Mouse (Mus musculus): ENCODE results near the gene Tmtc1. TPM values are rescaled to one million over a fixed set of nuclear protein-coding genes. Genes with fewer than 3 reads are reported as not detected.
A peak's percentile ranks its signal among the peaks of the same experiment; 100 is the strongest.

Gene Tmtc1
- polyA plus RNA-seq, 1 experiment from 2014 or later, result 3.8 TPM

DNA sequence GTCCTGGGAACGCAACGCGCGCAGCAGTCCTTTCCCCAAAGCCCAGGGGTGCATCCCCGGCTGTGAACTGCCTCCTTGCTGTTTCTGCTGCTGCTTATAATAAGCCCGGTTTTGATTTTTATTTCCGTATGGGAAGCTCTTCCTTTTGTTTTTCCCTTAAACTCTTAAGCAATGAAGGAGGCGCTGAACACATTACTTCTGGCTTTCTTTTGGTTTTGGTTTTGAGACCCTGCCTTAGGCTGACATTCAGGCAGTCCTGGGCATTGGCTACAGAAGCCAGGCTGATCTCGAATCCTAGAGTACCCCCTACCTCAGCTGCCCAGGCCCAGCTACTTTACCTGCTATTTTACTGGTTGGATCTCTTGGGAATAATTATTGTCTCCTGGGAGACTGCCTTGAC is 607 bp upstream of the Tmtc1 start:
- Histone ChIP-seq H3K27me3 (ENCODE audit: control insufficient read depth, insufficient read depth, low read length) (peaks cover 11% of the 10 kb centered on the region), H3K4me2 (ENCODE audit: low read length) (peak overlapping the region; percentile 94), H3K9ac (ENCODE audit: low read length) (peak overlapping the region; percentile 79), H3K9me3 (ENCODE audit: control insufficient read depth, low read length) (no peaks in the 10 kb centered on the region), H3K4me3 (ENCODE audit: control insufficient read depth in 1 of 2, insufficient read depth in 1 of 2, low read depth in 1 of 2, low read length in 2 of 2) (peak overlapping the region; percentile 57 to 73), H3K4me1 (ENCODE audit: control insufficient read depth in 2 of 2, insufficient read depth in 2 of 2, low read length in 2 of 2) (peaks cover 0 to 11% of the 10 kb centered on the region in 2 experiments; a peak in 2 of 4 replicates), H3K27ac (replicated peaks in 1 of 2; ENCODE audit: control insufficient read depth in 1 of 2, insufficient read depth in 1 of 2, low read depth in 2 of 2, low read length in 2 of 2) (no peak overlapping the region), H3K36me3 (ENCODE audit: control insufficient read depth, insufficient read depth, low read length) (no peaks in the 10 kb centered on the region)
- no peak for ATAC-seq (ENCODE audit: insufficient number of reproducible peaks, insufficient read depth, low FRiP score, low read depth)
- WGBS, result 5% methylated on average over 9 of the region's 9 CpGs

DNA sequence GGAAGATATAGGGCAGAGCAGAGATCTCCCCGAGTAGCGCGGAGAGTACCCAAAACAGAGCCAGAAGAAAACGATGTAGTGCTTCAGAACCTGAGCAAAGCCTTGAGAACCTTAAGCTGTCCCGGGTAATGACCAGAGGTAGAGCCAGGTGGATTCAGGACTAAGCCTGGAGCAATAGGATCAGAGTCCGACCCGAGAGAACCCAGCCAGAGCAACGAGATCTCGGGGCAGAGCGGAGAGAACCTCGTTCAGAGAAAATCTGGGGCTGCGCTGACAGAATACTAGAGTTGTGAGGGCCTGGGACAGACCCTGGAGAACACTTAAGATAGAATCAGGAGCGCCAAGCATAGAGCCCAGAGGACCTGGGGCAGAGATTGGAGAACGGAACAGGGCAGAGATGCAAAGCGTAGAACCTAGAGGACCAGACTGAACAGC is 881 bp downstream of the Tmtc1 start:
- Histone ChIP-seq H3K36me3 (ENCODE audit: control insufficient read depth, insufficient read depth, low read length) (no peaks in the 10 kb centered on the region), H3K27me3 (ENCODE audit: control insufficient read depth, insufficient read depth, low read length) (peaks cover 11% of the 10 kb centered on the region), H3K4me1 (ENCODE audit: control insufficient read depth in 2 of 2, insufficient read depth in 2 of 2, low read length in 2 of 2) (peaks cover 4 to 23% of the 10 kb centered on the region in 2 experiments), H3K9ac (ENCODE audit: low read length) (peak overlapping the region; percentile 79), H3K9me3 (ENCODE audit: control insufficient read depth, low read length) (no peaks in the 10 kb centered on the region), H3K4me3 (ENCODE audit: control insufficient read depth in 1 of 2, insufficient read depth in 1 of 2, low read depth in 1 of 2, low read length in 2 of 2) (peak overlapping the region; percentile 57 to 73), H3K4me2 (ENCODE audit: low read length) (peak overlapping the region; percentile 94), H3K27ac (replicated peaks in 1 of 2; ENCODE audit: control insufficient read depth in 1 of 2, insufficient read depth in 1 of 2, low read depth in 2 of 2, low read length in 2 of 2) (no peak overlapping the region)
- no peak for ATAC-seq (ENCODE audit: insufficient number of reproducible peaks, insufficient read depth, low FRiP score, low read depth)
- WGBS, result 3% methylated on average over 15 of the region's 15 CpGs

DNA sequence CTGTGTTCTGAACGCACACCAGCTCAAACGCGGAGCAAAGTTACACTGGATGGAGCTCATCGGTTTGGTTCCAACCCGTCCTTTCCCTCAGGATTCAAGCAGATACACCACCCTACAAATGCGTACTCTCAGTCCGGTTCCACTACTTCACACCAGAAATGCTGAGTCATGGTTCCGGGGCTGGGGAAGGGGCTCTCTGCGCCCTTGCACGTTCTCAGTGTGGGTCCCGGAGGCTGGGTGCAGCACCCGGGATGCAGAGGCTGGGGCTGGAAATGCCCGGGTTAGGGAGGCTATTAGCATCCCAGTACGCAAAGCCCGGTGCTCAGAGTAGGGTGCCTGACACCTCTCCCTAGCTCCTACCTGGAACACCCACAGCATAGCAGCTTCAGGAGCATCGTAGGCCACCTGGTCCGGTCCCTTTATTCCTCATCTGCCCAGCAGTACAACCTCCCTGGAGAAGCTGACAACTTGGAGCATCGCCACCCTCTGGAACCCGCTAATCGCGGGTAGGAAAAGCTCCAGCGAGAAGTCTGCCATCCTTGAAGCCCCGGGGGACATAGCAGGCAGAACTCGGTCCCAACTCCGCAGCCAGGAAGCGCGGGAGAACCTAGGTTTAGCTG is 1.4 kb downstream of the Tmtc1 start:
- Histone ChIP-seq H3K4me2 (ENCODE audit: low read length) (peak overlapping the region; percentile 94), H3K36me3 (ENCODE audit: control insufficient read depth, insufficient read depth, low read length) (no peaks in the 10 kb centered on the region), H3K27me3 (ENCODE audit: control insufficient read depth, insufficient read depth, low read length) (peaks cover 11% of the 10 kb centered on the region), H3K27ac (replicated peaks in 1 of 2; ENCODE audit: control insufficient read depth in 1 of 2, insufficient read depth in 1 of 2, low read depth in 2 of 2, low read length in 2 of 2) (no peak overlapping the region), H3K4me1 (ENCODE audit: control insufficient read depth in 2 of 2, insufficient read depth in 2 of 2, low read length in 2 of 2) (peaks cover 5 to 23% of the 10 kb centered on the region in 2 experiments), H3K4me3 (ENCODE audit: control insufficient read depth in 1 of 2, insufficient read depth in 1 of 2, low read depth in 1 of 2, low read length in 2 of 2) (peak overlapping the region; percentile 57 to 73), H3K9ac (ENCODE audit: low read length) (peak overlapping the region; percentile 79), H3K9me3 (ENCODE audit: control insufficient read depth, low read length) (no peaks in the 10 kb centered on the region)
- under 1% methylated on average over 27 of the region's 27 CpGs for WGBS
- ATAC-seq (ENCODE audit: insufficient number of reproducible peaks, insufficient read depth, low FRiP score, low read depth), result no peak

DNA sequence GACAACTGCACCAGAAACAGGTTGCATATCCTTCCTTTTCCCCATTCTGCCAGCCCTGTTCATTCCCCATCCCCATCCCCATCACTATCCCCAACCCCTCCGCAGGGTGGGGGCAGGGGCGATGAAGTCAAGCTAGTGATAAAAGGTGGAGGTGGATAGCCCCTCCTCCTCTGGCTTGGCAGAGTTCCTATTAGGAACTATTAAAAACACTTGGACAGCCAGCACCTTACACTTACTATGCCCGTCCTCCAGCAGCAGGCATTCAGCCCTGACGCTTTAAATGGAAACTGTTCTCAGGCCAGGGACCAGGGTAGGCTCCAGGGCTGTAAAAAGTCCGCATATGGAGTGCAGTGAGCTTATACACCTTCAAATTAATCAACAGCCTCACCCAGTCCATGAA is 2.3 kb downstream of the Tmtc1 start:
- H3K4me2 ChIP-seq (ENCODE audit: low read length), result peak overlapping the region; percentile 94
- H3K27ac ChIP-seq (replicated peaks in 1 of 2; ENCODE audit: control insufficient read depth in 1 of 2, insufficient read depth in 1 of 2, low read depth in 2 of 2, low read length in 2 of 2), result no peak overlapping the region; a peak in 1 of 4 replicates
- H3K27me3 ChIP-seq (ENCODE audit: control insufficient read depth, insufficient read depth, low read length), result peaks cover 11% of the 10 kb centered on the region
- H3K9ac ChIP-seq (ENCODE audit: low read length), result peak overlapping the region; percentile 79
- H3K4me3 ChIP-seq (ENCODE audit: control insufficient read depth in 1 of 2, insufficient read depth in 1 of 2, low read depth in 1 of 2, low read length in 2 of 2), result peak overlapping the region in 1 of 2 experiments; percentile 73; a peak in 2 of 4 replicates
- WGBS, result 18% methylated on average over 5 of the region's 5 CpGs
- ATAC-seq (ENCODE audit: insufficient number of reproducible peaks, insufficient read depth, low FRiP score, low read depth), result peak; percentile 25; the same call in 1 of the 2 replicates
- no peaks in the 10 kb centered on the region for H3K36me3 ChIP-seq (ENCODE audit: control insufficient read depth, insufficient read depth, low read length)
- no peaks in the 10 kb centered on the region for H3K9me3 ChIP-seq (ENCODE audit: control insufficient read depth, low read length)
- peaks cover 9 to 28% of the 10 kb centered on the region in 2 experiments for H3K4me1 ChIP-seq (ENCODE audit: control insufficient read depth in 2 of 2, insufficient read depth in 2 of 2, low read length in 2 of 2)

DNA sequence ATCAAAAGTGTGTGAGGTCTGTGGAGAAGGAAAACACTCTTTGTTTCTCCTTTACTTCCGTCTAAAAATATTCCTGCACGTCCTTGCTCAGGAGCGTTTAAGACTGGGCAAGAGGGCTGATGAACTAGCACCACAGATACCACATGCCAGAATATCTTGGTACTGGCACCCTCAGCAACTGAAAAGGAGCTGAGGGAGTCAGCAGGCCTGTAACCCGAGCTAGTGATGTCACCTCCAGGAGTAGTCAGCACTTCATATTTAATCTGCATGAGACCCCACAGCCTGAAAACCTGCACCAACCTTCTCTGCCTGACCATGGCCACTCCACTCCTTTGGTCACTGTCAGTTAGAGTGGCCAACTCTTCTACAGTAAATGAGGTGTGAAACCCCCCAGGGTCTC is 5.1 kb downstream of the Tmtc1 start:
- ATAC-seq (ENCODE audit: insufficient number of reproducible peaks, insufficient read depth, low FRiP score, low read depth), result no peak
- 27% methylated on average over 4 of the region's 4 CpGs for WGBS
- Histone ChIP-seq H3K4me2 (ENCODE audit: low read length) (0 out of 2 replicates have a peak overlapping the region, but pooled peaks have one; percentile 2), H3K27me3 (ENCODE audit: control insufficient read depth, insufficient read depth, low read length) (no peaks in the 10 kb centered on the region; the same call in 1 of the 2 replicates), H3K27ac (replicated peaks in 1 of 2; ENCODE audit: control insufficient read depth in 1 of 2, insufficient read depth in 1 of 2, low read depth in 2 of 2, low read length in 2 of 2) (peak overlapping the region in 1 of 2 experiments; percentile 65; a peak in 2 of 4 replicates), H3K4me1 (ENCODE audit: control insufficient read depth in 2 of 2, insufficient read depth in 2 of 2, low read length in 2 of 2) (peaks cover 9 to 28% of the 10 kb centered on the region in 2 experiments), H3K9me3 (ENCODE audit: control insufficient read depth, low read length) (peaks cover 3% of the 10 kb centered on the region; the same call in 1 of the 2 replicates), H3K4me3 (ENCODE audit: control insufficient read depth in 1 of 2, insufficient read depth in 1 of 2, low read depth in 1 of 2, low read length in 2 of 2) (no peak overlapping the region), H3K9ac (ENCODE audit: low read length) (peak overlapping the region; percentile 30; the same call in 1 of the 2 replicates), H3K36me3 (ENCODE audit: control insufficient read depth, insufficient read depth, low read length) (no peaks in the 10 kb centered on the region)

DNA sequence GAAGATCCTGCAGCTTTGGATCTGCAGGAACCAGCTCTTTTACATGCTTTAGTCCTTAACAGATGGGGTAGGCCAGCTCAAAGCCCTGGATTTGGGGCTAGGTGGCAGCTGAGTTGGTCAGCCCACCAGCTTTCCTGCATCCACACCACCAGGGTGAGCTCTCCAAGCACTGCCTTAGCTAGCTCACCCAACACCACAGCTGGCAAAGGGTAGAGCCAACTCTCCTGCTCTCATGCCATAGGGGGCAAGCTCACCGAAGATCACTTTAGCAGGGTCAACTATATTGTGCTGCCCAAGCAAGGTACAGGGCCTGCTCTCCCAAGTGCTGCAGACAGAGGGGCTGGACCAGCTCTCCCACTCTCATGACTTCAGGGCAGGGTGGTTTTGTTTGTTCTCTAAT is 6.6 kb downstream of the Tmtc1 start:
- Histone ChIP-seq H3K27ac (replicated peaks in 1 of 2; ENCODE audit: control insufficient read depth in 1 of 2, insufficient read depth in 1 of 2, low read depth in 2 of 2, low read length in 2 of 2) (no peak overlapping the region), H3K4me3 (ENCODE audit: control insufficient read depth in 1 of 2, insufficient read depth in 1 of 2, low read depth in 1 of 2, low read length in 2 of 2) (no peak overlapping the region), H3K36me3 (ENCODE audit: control insufficient read depth, insufficient read depth, low read length) (no peaks in the 10 kb centered on the region), H3K9ac (ENCODE audit: low read length) (no peak overlapping the region), H3K4me2 (ENCODE audit: low read length) (no peak overlapping the region), H3K9me3 (ENCODE audit: control insufficient read depth, low read length) (peaks cover 3% of the 10 kb centered on the region; the same call in 1 of the 2 replicates), H3K4me1 (ENCODE audit: control insufficient read depth in 2 of 2, insufficient read depth in 2 of 2, low read length in 2 of 2) (peaks cover 9 to 26% of the 10 kb centered on the region in 2 experiments), H3K27me3 (ENCODE audit: control insufficient read depth, insufficient read depth, low read length) (no peaks in the 10 kb centered on the region)
- 94% methylated on average over 1 of the region's 1 CpGs for WGBS
- ATAC-seq (ENCODE audit: insufficient number of reproducible peaks, insufficient read depth, low FRiP score, low read depth), result no peak

DNA sequence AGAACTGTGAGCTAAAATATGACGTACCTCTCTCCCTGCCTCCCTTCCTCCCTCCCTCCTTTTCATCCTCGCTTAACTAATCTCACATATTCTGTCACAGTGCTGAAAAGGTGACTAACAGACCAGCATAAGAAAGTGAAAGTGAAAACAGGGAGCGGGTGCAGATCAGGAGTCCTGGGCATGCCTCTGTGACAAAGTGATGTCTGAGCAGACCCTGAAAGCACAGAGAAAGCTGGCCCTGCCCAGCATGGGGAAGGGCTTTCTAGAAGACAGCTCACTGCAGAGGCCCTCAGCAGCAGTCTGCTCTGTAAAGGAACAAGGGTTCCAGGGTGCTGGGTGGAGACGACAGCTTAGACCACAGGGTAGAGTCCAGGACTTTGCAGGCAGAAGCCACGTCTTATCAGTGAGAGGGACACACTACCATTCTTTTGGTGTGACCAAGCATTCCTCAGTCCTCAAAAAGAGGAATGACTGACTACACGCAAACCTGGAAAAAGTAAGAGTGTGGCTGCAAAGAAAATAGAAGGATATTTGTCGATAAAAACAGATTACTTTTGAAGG is 7.7 kb downstream of the Tmtc1 start:
- ATAC-seq (ENCODE audit: insufficient number of reproducible peaks, insufficient read depth, low FRiP score, low read depth), result no peak; the same call in 1 of the 2 replicates
- H3K36me3 ChIP-seq (ENCODE audit: control insufficient read depth, insufficient read depth, low read length), result no peaks in the 10 kb centered on the region
- WGBS, result 64% methylated on average over 7 of the region's 7 CpGs
- H3K9ac ChIP-seq (ENCODE audit: low read length), result no peak overlapping the region
- no peaks in the 10 kb centered on the region for H3K27me3 ChIP-seq (ENCODE audit: control insufficient read depth, insufficient read depth, low read length)
- H3K27ac ChIP-seq (replicated peaks in 1 of 2; ENCODE audit: control insufficient read depth in 1 of 2, insufficient read depth in 1 of 2, low read depth in 2 of 2, low read length in 2 of 2), result no peak overlapping the region
- H3K9me3 ChIP-seq (ENCODE audit: control insufficient read depth, low read length), result peaks cover 3% of the 10 kb centered on the region; the same call in 1 of the 2 replicates
- H3K4me2 ChIP-seq (ENCODE audit: low read length), result 0 out of 2 replicates have a peak overlapping the region, but pooled peaks have one; percentile 5
- peaks cover 9 to 20% of the 10 kb centered on the region in 2 experiments for H3K4me1 ChIP-seq (ENCODE audit: control insufficient read depth in 2 of 2, insufficient read depth in 2 of 2, low read length in 2 of 2)
- no peak overlapping the region for H3K4me3 ChIP-seq (ENCODE audit: control insufficient read depth in 1 of 2, insufficient read depth in 1 of 2, low read depth in 1 of 2, low read length in 2 of 2)
